Mouse (Mus musculus): ENCODE results near the gene Amigo2.

DNA sequence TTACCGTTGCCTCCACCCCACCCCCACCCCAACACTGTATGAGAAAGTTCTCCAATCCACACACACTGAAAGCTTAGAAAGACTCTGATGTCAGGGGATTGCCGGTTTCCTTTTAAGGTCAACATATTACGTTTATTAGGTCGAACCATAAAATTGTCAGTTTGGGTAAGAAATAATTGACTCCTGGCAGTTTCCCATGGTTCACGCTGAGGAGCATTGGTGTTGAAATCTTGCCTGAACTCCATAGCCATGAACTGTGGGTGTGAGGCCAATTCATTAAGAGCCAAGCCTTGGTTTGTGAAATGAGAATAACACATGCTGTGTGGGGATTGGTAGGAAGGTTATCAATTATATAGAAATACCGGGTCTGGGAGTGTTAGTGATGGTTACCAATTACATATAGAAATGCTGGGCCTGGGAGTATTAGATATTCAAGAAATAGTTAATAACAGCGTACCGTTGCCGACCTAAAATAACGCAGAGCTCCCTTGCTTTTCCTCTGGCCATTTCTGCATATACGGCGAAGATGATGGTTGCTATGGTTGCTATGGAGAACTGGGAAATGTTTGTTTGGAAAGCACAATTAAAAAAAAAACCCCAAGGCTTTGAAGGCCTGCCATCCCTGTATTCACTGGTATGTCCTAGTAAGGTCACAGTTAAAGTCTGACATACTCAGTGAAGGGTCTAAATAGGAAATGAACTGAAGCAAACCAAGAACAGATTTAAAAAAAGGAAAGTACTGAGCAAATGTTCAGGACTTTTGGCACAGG lies 28.7 kb upstream of the Amigo2 start:
- TF ChIP-seq EP300 (IDR thresholded peaks at IDR 0.05; ENCODE audit: low read depth) (no peak), CTCF (IDR thresholded peaks at IDR 0.05; ENCODE audit: low read depth) (no peak)
